Mouse (Mus musculus) ES-Bruce4 (cell line): Measurements from ENCODE around the gene Ccdc170. TPM values are rescaled to one million over a fixed set of nuclear protein-coding genes. Genes with fewer than 3 reads are reported as not detected.

ENCODE experiments used
- H3K27ac ChIP-seq: 2 replicates; pipeline ENCODE4 v1.5.1; 2012; ENCODE audit warnings: low read length, inconsistent platforms; ENCODE audit not compliant: insufficient read depth
- H3K27me3 ChIP-seq: 2 replicates; pipeline ENCODE4 v1.6.1; 2012; ENCODE audit warnings: mild to moderate bottlenecking, low read length, inconsistent platforms; ENCODE audit not compliant: control insufficient read depth, poor library complexity, insufficient read depth, severe bottlenecking
- H3K36me3 ChIP-seq: 2 replicates; pipeline ENCODE4 v1.6.1; 2012; ENCODE audit warnings: inconsistent platforms, mild to moderate bottlenecking, low read length, moderate library complexity; ENCODE audit not compliant: control insufficient read depth, poor library complexity, insufficient read depth, severe bottlenecking
- H3K4me1 ChIP-seq: one replicate; pipeline ENCODE4 v1.8.1; 2011; ENCODE audit warnings: low read length; ENCODE audit not compliant: control insufficient read depth, insufficient read depth
- H3K4me3 ChIP-seq: 2 replicates; pipeline ENCODE4 v1.5.1; 2011; ENCODE audit warnings: low read depth, mild to moderate bottlenecking, low read length
- H3K9ac ChIP-seq: 2 replicates; pipeline ENCODE4 v1.6.1; 2012; ENCODE audit warnings: low read depth, mild to moderate bottlenecking, inconsistent platforms; ENCODE audit not compliant: poor library complexity, severe bottlenecking
- H3K9me3 ChIP-seq: replicated peaks from 2 replicates; pipeline ENCODE4 v1.6.1; 2012; ENCODE audit warnings: mild to moderate bottlenecking, low read length, inconsistent platforms; ENCODE audit not compliant: control insufficient read depth, poor library complexity, insufficient read depth, severe bottlenecking
- CTCF ChIP-seq: IDR thresholded peaks from one replicate; pipeline ENCODE4 v1.8.1; 2011; ENCODE audit warnings: low read depth, low read length
- EP300 ChIP-seq: IDR thresholded peaks from 2 replicates; pipeline ENCODE4 v1.6.1; 2011; ENCODE audit warnings: low read depth, low read length; ENCODE audit not compliant: insufficient read depth
- POLR2A ChIP-seq: IDR thresholded peaks from one replicate; pipeline ENCODE4 v1.8.1; 2011; ENCODE audit warnings: low read length; ENCODE audit not compliant: insufficient read depth
- polyA plus RNA-seq: library from polyadenylated mRNA; stranded (reverse); fragments of >200 nt; gene quantifications from 2 replicates; pipeline ENCODE4 v1.2.4, GENCODE M21; 2011; ENCODE audit warnings: low read depth; ENCODE audit not compliant: missing spikeins, insufficient read depth, insufficient read length

The Ccdc170 gene
- polyA plus RNA-seq, 1 experiment, result 6.8 TPM

DNA sequence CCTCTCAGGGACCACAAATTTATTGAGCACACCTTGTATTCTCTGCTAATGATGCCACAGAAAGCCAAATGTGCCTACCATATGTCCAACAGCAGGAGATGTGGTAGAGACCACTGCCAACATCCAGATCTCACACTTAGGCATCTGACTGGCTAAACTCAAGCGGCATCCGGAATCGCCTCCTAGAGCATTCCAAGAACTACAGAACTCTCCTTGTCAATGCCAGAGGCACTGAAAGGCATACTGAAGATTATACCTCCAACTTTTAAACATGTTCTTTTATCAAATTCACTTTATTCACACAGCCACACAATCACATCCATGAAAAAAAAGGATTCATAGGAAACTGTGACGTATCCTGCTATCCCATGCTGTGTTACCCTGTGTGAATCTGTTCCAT, 88.5 kb downstream of the Ccdc170 start:
- no peaks in the 10 kb centered on the region for H3K27me3 ChIP-seq
- no peaks in the 10 kb centered on the region for H3K36me3 ChIP-seq
- no peaks in the 10 kb centered on the region; the same call in 1 of the 2 replicates for H3K9me3 ChIP-seq
- H3K4me3 ChIP-seq, result no peak overlapping the region
- H3K9ac ChIP-seq, result no peak overlapping the region
- TF ChIP-seq CTCF (no peak), EP300 (no peak), POLR2A (no peak)
- H3K4me1 ChIP-seq, result no peaks in the 10 kb centered on the region
- no peak overlapping the region for H3K27ac ChIP-seq

DNA sequence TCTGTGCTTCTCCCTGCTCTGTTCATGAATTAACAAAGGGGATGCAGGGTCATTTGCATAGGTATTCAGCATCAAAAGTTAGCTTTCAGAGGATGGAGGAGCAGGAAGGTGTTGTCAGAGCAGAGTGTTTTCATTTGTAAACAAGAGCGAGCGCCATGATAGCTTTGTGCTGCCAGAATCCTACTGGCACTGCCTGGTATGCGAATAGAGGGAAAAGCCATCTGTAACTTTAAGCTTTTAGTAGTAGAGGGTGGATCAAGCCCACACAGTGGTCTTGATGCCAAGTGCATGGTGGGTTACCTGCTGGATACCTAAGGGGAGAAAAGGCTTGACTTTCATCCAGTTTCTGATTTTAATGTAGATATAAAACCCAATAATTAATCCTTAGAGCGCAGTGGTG, 89.0 kb downstream of the Ccdc170 start:
- H3K27ac ChIP-seq, result no peak overlapping the region
- no peaks in the 10 kb centered on the region for H3K36me3 ChIP-seq
- H3K4me3 ChIP-seq, result no peak overlapping the region
- no peak overlapping the region for H3K9ac ChIP-seq
- H3K9me3 ChIP-seq, result no peaks in the 10 kb centered on the region
- H3K4me1 ChIP-seq, result no peaks in the 10 kb centered on the region
- no peaks in the 10 kb centered on the region for H3K27me3 ChIP-seq
- no peak for TF ChIP-seq EP300
- no peak for TF ChIP-seq CTCF
- TF ChIP-seq POLR2A, result no peak

DNA sequence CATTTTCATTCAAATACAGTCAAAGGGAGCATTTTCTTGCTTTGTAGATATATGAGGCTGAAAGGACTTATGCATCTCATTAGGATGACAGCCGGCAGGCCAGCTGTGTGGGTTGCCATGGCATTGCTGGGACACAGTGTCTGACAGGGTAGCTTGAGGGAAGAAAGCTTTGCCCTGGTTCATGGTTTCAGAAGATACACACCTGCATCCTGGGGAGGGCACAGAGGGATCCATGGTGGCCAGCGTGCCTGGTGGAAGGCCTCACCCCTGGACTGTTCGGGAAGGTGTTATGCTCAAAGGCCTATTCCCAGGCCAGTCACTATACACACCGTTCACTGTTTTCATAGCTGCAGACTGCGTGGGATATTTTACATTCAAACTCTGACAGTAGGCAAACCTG, 99.6 kb downstream of the Ccdc170 start:
- H3K4me3 ChIP-seq, result no peak overlapping the region
- H3K9me3 ChIP-seq, result peaks cover 4% of the 10 kb centered on the region; the same call in 1 of the 2 replicates
- no peaks in the 10 kb centered on the region for H3K27me3 ChIP-seq
- H3K27ac ChIP-seq, result no peak overlapping the region
- no peak overlapping the region for H3K9ac ChIP-seq
- no peak for TF ChIP-seq EP300
- no peak for TF ChIP-seq POLR2A
- no peak for TF ChIP-seq CTCF
- H3K36me3 ChIP-seq, result no peaks in the 10 kb centered on the region
- H3K4me1 ChIP-seq, result no peaks in the 10 kb centered on the region

- Histone ChIP-seq H3K4me3 (no peak overlapping the region), H3K9me3 (peaks cover 4% of the 10 kb centered on the region; the same call in 1 of the 2 replicates), H3K27ac (no peak overlapping the region), H3K36me3 (no peaks in the 10 kb centered on the region), H3K9ac (no peak overlapping the region), H3K27me3 (no peaks in the 10 kb centered on the region), H3K4me1 (no peaks in the 10 kb centered on the region)
- no peak for TF ChIP-seq POLR2A
- TF ChIP-seq CTCF, result no peak
- TF ChIP-seq EP300, result no peak
Observed at GRCm38 (mm10) chr10:4586691-4587090, 104.4 kb downstream of the Ccdc170 start.

GRCm38 (mm10) chr10:4589576-4589975, 107.3 kb downstream of the Ccdc170 start:
- H3K4me3 ChIP-seq, result no peak overlapping the region
- no peaks in the 10 kb centered on the region for H3K27me3 ChIP-seq
- no peaks in the 10 kb centered on the region for H3K36me3 ChIP-seq
- no peaks in the 10 kb centered on the region for H3K4me1 ChIP-seq
- H3K27ac ChIP-seq, result no peak overlapping the region
- H3K9me3 ChIP-seq, result peaks cover 4% of the 10 kb centered on the region; the same call in 1 of the 2 replicates
- TF ChIP-seq EP300, result no peak
- TF ChIP-seq CTCF, result no peak
- no peak for TF ChIP-seq POLR2A
- no peak overlapping the region for H3K9ac ChIP-seq

DNA sequence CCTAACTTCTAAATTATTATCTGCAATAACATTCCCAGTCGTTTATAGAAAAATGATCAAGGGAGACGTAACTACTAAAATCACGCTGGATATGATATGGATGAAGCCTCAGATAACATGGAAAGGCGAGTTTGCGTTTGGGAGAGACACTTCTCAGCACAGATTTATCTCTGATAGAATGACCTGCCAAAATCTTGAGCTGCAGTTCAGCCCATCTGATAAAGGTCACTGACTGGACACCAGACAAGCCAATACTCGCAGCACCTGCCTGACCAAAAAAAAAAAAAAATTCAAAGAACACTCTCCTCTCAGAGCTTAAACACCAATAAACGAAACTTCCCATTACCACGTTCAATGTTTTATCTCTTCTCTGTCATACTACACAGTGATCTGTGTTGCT, 108.7 kb downstream of the Ccdc170 start:
- Histone ChIP-seq H3K9ac (no peak overlapping the region), H3K4me3 (no peak overlapping the region), H3K4me1 (no peaks in the 10 kb centered on the region), H3K27ac (no peak overlapping the region), H3K36me3 (no peaks in the 10 kb centered on the region), H3K9me3 (peaks cover 4% of the 10 kb centered on the region; the same call in 1 of the 2 replicates), H3K27me3 (no peaks in the 10 kb centered on the region)
- TF ChIP-seq POLR2A, result no peak
- TF ChIP-seq CTCF, result no peak
- TF ChIP-seq EP300, result no peak

GRCm38 (mm10) chr10:4593828-4594227, 111.5 kb downstream of the Ccdc170 start:
- H3K36me3 ChIP-seq, result no peaks in the 10 kb centered on the region
- no peak for TF ChIP-seq EP300
- no peak for TF ChIP-seq POLR2A
- no peak for TF ChIP-seq CTCF
- H3K4me1 ChIP-seq, result no peaks in the 10 kb centered on the region
- H3K9ac ChIP-seq, result no peak overlapping the region
- H3K27me3 ChIP-seq, result no peaks in the 10 kb centered on the region
- no peak overlapping the region for H3K27ac ChIP-seq
- H3K9me3 ChIP-seq, result no peaks in the 10 kb centered on the region
- no peak overlapping the region for H3K4me3 ChIP-seq
